Mouse (Mus musculus) 416B (cell line): ENCODE results near the gene Srsf12.

Experiments used
- DNase-seq: peaks from one replicate; pipeline ENCODE4 v3.0.0; 2011; ENCODE audit warnings: low read depth

The Srsf12 gene

GRCm38 (mm10) chr4:33208881-33209841 lies at the start of gene Srsf12:
Gene Srsf12, plus strand, starts transcription at chr4:33208991.
- DNase-seq = no peak

- no peak for DNase-seq
Observed at GRCm38 (mm10) chr4:33183477-33183876, 25.3 kb upstream of the Srsf12 start.

GRCm38 (mm10) chr4:33188164-33188563 lies 20.6 kb upstream of the Srsf12 start:
- DNase-seq = no peak

- no peak for DNase-seq
Observed at GRCm38 (mm10) chr4:33188781-33189734, 19.7 kb upstream of the Srsf12 start.

- DNase-seq = no peak
Observed at GRCm38 (mm10) chr4:33189735-33190036, 19.1 kb upstream of the Srsf12 start, which contains the start of gene Pm20d2. Gene Pm20d2, minus strand, starts transcription at chr4:33189737.

- DNase-seq = no peak
Observed at GRCm38 (mm10) chr4:33198117-33198516, 10.7 kb upstream of the Srsf12 start.

- DNase-seq = peak; percentile 65
Observed at GRCm38 (mm10) chr4:33204682-33205081, 4.1 kb upstream of the Srsf12 start.

- no peak for DNase-seq
Observed at GRCm38 (mm10) chr4:33207551-33207950, 1.2 kb upstream of the Srsf12 start.

- DNase-seq = no peak
Observed at GRCm38 (mm10) chr4:33221847-33222246, 13.1 kb downstream of the Srsf12 start.

GRCm38 (mm10) chr4:33224003-33224675 lies 15.3 kb downstream of the Srsf12 start:
- no peak for DNase-seq

GRCm38 (mm10) chr4:33227164-33227563 lies 18.4 kb downstream of the Srsf12 start:
- peak; percentile 67 for DNase-seq

GRCm38 (mm10) chr4:33229639-33230038 lies 20.8 kb downstream of the Srsf12 start:
- no peak for DNase-seq

GRCm38 (mm10) chr4:33230881-33231280 lies 22.1 kb downstream of the Srsf12 start:
- no peak for DNase-seq

- peak; percentile 82 for DNase-seq
Observed at GRCm38 (mm10) chr4:33242536-33242935, 33.7 kb downstream of the Srsf12 start.

- DNase-seq = no peak
Observed at GRCm38 (mm10) chr4:33243016-33243758, 34.4 kb downstream of the Srsf12 start.

- DNase-seq = peak; percentile 56
Observed at GRCm38 (mm10) chr4:33243921-33244320, 35.1 kb downstream of the Srsf12 start.

GRCm38 (mm10) chr4:33245853-33246395 lies 37.1 kb downstream of the Srsf12 start:
- no peak for DNase-seq

GRCm38 (mm10) chr4:33247479-33248053 lies 38.8 kb downstream of the Srsf12 start:
- peak; percentile 99 for DNase-seq

- peak; percentile 99 for DNase-seq
Observed at GRCm38 (mm10) chr4:33248062-33248889, 39.5 kb downstream of the Srsf12 start.

GRCm38 (mm10) chr4:33248915-33249314 lies 40.1 kb downstream of the Srsf12 start:
- DNase-seq = no peak
